Mouse (Mus musculus): ENCODE data around the gene St3gal4.

The St3gal4 gene

DNA sequence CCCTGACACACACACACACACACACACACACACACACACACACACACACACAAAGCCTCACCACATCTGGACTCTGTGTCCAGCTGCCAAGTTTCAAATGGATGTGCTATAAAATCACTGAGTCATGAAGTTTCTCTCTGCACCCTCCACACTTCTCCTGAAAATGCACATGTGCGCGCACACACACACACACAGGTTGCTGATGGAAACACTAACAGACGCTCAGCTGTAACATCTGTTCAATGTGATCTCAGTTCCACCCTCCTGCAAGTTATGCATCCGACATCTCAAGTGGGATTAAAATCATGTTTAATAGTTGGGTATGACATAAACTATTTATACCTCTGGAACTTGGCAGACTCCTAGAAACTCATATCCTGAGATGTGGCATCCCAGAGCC is 115.0 kb downstream of the St3gal4 start:
- DNase-seq (ENCODE audit: low read depth, low spot score), result no peak

GRCm38 (mm10) chr9:34997880-34998865 is 120.9 kb downstream of the St3gal4 start:
- no peak for DNase-seq (ENCODE audit: low read depth, low spot score)

Data from retina, adult 2 months (tissue).